Mouse (Mus musculus) testis, adult 2 months (tissue): ENCODE data around the gene Trpc7. TPM values are rescaled to one million over a fixed set of nuclear protein-coding genes. Genes with fewer than 3 reads are reported as not detected.

Experiments used
- H3K27ac ChIP-seq: fragments of 200-500 bp; 2 replicates; pipeline ENCODE4 v1.5.1; 2012; ENCODE audit warnings: low read depth, low read length; ENCODE audit not compliant: control insufficient read depth, insufficient read depth
- H3K27me3 ChIP-seq: fragments of 200-500 bp; 2 replicates; pipeline ENCODE4 v1.6.1; 2012; ENCODE audit warnings: mild to moderate bottlenecking, low read length, moderate library complexity; ENCODE audit not compliant: control insufficient read depth, insufficient read depth
- H3K36me3 ChIP-seq: fragments of 200-500 bp; 2 replicates; pipeline ENCODE4 v1.6.1; 2012; ENCODE audit warnings: mild to moderate bottlenecking, low read length; ENCODE audit not compliant: control insufficient read depth, insufficient read depth
- H3K4me1 ChIP-seq: fragments of 200-500 bp; 2 replicates; pipeline ENCODE4 v1.6.1; 2012; ENCODE audit warnings: low read length; ENCODE audit not compliant: control insufficient read depth, insufficient read depth
- H3K4me3 ChIP-seq: fragments of 200-500 bp; 2 replicates; pipeline ENCODE4 v1.5.1; 2012; ENCODE audit warnings: low read depth, mild to moderate bottlenecking, low read length, moderate library complexity, mixed read lengths; ENCODE audit not compliant: control insufficient read depth
- CTCF ChIP-seq: fragments of 200-500 bp; IDR thresholded peaks from 2 replicates; pipeline ENCODE4 v1.5.1; 2012; ENCODE audit warnings: low read depth, mild to moderate bottlenecking, inconsistent platforms, low read length, moderate library complexity; ENCODE audit not compliant: control insufficient read depth, insufficient read depth, insufficient replicate concordance
- POLR2A ChIP-seq: fragments of 200-500 bp; IDR thresholded peaks from 2 replicates; pipeline ENCODE4 v1.6.1; 2012; ENCODE audit warnings: low read depth, mild to moderate bottlenecking, inconsistent platforms, low read length, moderate library complexity; ENCODE audit not compliant: control insufficient read depth
- polyA plus RNA-seq: library from polyadenylated mRNA; depleted of rRNA; stranded (reverse); fragments of >200 nt; gene quantifications from 2 replicates; pipeline ENCODE4 v1.2.3, GENCODE M21; 2012

Gene Trpc7
- polyA plus RNA-seq, 1 experiment, result 0.48 TPM

DNA sequence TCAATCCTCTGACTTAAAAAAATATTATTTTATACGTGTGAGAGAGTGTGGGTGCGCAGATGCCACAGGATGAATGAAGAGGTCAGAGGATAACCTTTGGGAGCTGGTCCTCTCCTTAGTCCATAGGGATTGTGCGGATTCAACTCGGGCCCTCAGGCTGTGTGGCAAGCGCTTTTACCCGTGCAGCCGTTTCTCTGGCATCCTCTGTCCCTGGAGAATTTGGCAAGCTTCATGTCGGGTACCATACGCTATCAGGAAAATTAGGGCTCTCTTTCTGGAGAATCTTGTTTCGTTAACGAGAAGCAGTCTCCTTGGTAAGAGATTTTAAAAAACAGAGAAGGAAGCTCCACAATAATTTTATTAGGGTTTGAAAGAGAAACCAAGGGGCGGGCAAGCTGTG, 15.3 kb upstream of the Trpc7 start:
- Histone ChIP-seq H3K4me1 (0 out of 2 replicates have a peak, but pooled peaks cover 2% of the 10 kb centered on the region), H3K4me3 (no peak overlapping the region), H3K27ac (no peak overlapping the region), H3K36me3 (no peaks in the 10 kb centered on the region), H3K27me3 (no peaks in the 10 kb centered on the region)
- TF ChIP-seq CTCF (no peak), POLR2A (no peak)

DNA sequence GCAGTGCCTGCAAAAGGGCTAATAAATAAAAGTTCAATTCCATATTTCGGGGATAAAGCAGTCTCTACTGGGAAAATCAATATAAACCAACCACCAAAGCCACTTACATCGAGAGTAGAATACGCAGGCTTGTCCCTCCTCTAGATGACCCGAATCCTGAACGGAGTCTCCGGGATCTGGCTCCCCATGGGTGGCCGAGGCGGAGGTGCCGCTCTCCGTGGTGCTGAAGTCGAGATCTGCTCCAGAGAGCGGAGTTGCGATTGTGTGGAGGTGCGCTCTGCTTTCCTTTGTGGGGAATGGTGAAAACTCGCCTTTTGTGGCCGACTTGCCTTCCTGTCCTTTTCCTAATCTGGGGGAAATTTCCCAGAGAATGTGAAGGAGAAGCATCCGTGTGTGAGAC, 407 bp downstream of the Trpc7 start:
- no peak overlapping the region for H3K4me3 ChIP-seq
- no peak overlapping the region for H3K27ac ChIP-seq
- no peaks in the 10 kb centered on the region for H3K4me1 ChIP-seq
- TF ChIP-seq POLR2A (no peak), CTCF (no peak)
- H3K36me3 ChIP-seq, result no peaks in the 10 kb centered on the region
- H3K27me3 ChIP-seq, result no peaks in the 10 kb centered on the region

DNA sequence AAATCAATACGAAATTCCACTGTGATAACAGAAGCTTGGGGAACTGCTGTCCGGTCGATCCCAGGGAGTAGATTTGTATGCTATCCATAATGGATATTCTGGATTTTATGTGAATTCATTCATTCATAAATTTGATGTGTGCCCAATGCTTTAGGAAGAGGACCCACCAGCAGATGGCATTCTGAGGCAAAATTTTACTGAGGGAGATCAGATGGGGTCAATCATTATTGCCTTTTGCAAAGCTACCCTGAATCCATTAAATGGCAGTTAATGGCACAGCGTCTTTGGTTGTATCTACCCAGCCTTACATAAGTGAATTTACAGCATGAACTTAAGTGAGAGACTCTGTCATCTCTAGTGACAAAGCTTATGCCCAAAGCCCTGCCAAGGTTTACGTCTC, 1.2 kb downstream of the Trpc7 start:
- Histone ChIP-seq H3K4me3 (no peak overlapping the region), H3K36me3 (no peaks in the 10 kb centered on the region), H3K27ac (no peak overlapping the region), H3K27me3 (no peaks in the 10 kb centered on the region), H3K4me1 (no peaks in the 10 kb centered on the region)
- TF ChIP-seq CTCF (no peak), POLR2A (no peak)

DNA sequence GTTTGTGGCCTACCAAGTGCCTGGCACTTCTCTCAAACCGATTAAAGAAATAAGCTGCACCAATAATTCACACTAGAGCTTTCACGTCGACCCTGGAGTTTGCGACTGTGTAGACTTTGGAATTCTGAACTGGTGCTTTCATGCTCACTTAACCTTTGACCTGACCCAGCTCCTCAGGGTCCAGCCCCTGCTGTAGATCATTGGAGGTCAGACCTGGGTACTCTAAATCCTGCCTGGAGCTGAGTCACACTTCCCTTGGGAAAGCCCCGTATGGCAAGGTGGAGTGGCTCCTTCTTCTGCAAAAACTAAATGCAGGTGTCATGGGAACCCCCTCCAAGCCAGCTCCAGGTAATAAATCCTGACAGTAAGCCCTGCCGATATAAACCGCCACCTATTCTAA, 5.9 kb downstream of the Trpc7 start:
- TF ChIP-seq CTCF (no peak), POLR2A (no peak)
- H3K27ac ChIP-seq, result no peak overlapping the region
- no peak overlapping the region for H3K4me3 ChIP-seq
- no peaks in the 10 kb centered on the region for H3K36me3 ChIP-seq
- peaks cover 8% of the 10 kb centered on the region; the same call in 1 of the 2 replicates for H3K4me1 ChIP-seq
- H3K27me3 ChIP-seq, result no peaks in the 10 kb centered on the region

DNA sequence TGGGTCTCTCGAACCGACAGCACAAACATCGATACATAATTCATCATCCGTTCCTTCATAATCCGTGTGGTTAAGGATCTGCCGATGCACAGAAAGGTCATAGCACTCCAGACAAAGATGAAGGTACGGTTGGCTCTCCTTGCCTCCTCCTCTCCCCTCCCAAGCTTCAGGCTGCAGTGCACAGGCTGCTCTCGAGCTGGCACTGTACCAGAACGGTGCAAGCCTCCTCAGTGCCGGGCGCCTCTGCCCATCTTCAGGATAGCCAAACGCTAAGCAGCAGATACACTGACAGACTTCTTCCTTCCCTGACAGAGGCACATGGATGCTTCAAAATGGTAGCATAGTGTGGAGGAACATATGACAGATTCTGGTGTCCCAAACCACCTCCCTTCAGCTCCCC, 12.9 kb downstream of the Trpc7 start:
- Histone ChIP-seq H3K36me3 (no peaks in the 10 kb centered on the region), H3K4me1 (peaks cover 15% of the 10 kb centered on the region), H3K27ac (no peak overlapping the region), H3K4me3 (no peak overlapping the region), H3K27me3 (no peaks in the 10 kb centered on the region)
- TF ChIP-seq CTCF, result no peak
- no peak for TF ChIP-seq POLR2A

DNA sequence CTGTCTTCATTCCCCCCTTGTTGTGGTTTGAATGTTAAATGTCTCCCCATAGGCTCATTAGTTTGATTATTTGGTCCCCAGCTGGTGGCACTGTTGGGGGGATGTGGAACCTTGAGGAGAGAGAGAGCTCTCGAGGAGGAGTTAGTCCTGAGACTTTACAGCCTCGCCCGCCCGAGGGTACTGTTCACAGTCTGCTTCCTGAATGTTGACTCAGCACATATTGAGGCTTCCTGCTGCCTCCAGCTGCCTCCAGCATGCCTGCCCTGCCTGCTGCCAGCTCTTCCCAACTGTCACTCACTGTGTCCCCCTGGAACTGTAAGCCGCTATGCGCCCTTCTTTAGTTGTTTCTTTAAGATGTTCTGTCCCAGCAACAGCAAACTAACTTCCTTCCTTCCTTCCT, 31.2 kb downstream of the Trpc7 start:
- no peaks in the 10 kb centered on the region for H3K36me3 ChIP-seq
- no peak for TF ChIP-seq CTCF
- no peak for TF ChIP-seq POLR2A
- H3K27ac ChIP-seq, result no peak overlapping the region
- no peak overlapping the region for H3K4me3 ChIP-seq
- H3K27me3 ChIP-seq, result no peaks in the 10 kb centered on the region
- H3K4me1 ChIP-seq, result no peaks in the 10 kb centered on the region

DNA sequence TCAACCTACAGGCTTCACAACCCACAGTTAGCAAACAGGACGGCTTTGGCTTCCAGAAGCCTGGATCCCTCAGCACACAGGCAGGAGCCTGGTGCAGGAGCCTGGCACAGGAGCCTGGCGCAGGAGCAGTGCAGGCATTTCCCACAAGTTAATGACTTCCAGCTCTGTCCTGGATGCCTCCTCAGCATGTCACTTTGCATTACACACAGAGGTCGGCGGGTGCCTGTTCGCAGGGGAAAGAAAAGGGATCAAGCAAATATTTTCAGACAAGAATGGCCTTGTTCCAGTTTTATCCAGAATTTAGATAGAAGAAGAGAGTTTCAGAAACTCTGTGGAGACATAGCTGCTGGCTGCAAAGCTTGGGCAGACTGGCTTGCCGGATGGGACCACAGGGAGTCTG, 33.8 kb downstream of the Trpc7 start:
- TF ChIP-seq CTCF (no peak), POLR2A (no peak)
- Histone ChIP-seq H3K4me3 (no peak overlapping the region), H3K27ac (no peak overlapping the region), H3K36me3 (no peaks in the 10 kb centered on the region), H3K4me1 (no peaks in the 10 kb centered on the region), H3K27me3 (no peaks in the 10 kb centered on the region)

DNA sequence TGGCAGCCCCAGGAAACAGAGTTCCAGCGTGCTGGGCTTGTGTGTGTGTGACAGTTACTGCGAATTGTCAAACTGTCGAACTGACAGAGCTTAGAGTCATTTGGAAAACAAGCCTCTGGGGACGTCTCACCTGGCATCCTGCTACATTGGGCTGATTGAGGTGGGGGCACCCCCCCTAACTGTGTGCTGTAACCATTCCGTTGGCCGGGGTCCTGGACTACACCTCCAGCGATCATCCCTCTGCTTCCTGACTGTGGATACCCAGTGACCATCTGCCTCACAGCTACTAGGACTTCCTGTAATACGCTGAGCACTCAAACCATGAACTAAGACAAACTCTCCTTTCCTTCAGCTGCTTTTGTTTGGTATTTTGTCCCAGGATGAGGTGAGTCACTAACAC, 41.3 kb downstream of the Trpc7 start:
- H3K27me3 ChIP-seq, result no peaks in the 10 kb centered on the region
- TF ChIP-seq POLR2A (no peak), CTCF (no peak)
- no peak overlapping the region for H3K4me3 ChIP-seq
- no peak overlapping the region for H3K27ac ChIP-seq
- H3K4me1 ChIP-seq, result no peaks in the 10 kb centered on the region
- no peaks in the 10 kb centered on the region for H3K36me3 ChIP-seq
